Mouse (Mus musculus): Measurements from ENCODE around the gene Zmiz1.

- TF ChIP-seq CTCF (IDR thresholded peaks at IDR 0.05; ENCODE audit: borderline replicate concordance, insufficient read depth, low read depth, low read length) (no peak), POLR2A (IDR thresholded peaks at IDR 0.05; ENCODE audit: borderline replicate concordance, insufficient read depth, low read length) (no peak)
Observed at GRCm38 (mm10) chr14:25454066-25454760, 4.8 kb upstream of the Zmiz1 start.

Measured in cerebellum, adult 2 months (tissue).